Mouse (Mus musculus): ENCODE data around the gene Shisa4. TPM values are rescaled to one million over a fixed set of nuclear protein-coding genes. Genes with fewer than 3 reads are reported as not detected.

Gene Shisa4
- total and polyA plus RNA-seq, 3 experiments, result 2.2 to 10.4 (median 2.3) TPM

DNA sequence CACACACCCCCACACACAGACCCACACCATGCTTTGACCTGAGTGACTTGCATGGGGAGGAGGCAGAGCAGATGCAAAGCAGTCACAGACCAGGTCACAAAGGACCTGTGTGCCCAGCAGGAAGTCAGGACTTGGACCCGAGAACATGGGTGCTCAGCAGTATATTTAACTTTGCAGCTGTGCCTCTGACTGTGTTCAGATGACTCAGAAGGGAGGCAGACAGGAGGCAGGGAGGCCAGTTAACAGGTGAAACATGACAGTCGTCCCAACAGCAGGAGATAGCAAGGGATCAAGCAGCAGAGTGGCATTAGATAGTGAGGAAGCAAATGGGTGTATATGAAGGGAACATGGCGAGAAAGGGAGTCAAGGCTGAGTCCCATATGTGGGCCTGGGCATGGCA, 28.1 kb downstream of the Shisa4 start:
- intact Hi-C loops (cut with DNase I), result no loop called here

DNA sequence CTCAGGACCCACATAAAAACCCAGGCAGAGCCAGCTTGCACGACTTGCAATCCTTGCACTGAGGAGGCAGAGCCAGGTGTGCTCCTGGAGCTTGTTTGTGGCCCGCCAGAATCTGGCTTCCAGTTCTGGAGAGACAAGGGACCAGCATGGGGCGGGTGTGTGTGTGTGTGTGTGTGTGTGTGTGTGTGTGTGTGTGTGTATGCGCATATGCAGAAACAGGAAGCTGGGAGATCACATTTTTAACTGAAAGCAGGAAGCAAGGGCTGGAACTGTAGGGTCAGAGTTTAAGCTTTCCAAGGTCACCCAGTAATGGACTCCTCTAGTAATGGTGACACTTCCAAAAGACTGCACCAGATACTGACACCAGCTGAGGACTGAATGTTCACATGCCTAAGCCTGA, 31.0 kb downstream of the Shisa4 start:
- intact Hi-C loops (cut with DNase I), result no loop called here
- DNase-seq, result no peak
- WGBS, result 51% methylated on average over 4 of the region's 4 CpGs

More for the DNA sequence above, 28.1 kb downstream of the Shisa4 start:
- DNase-seq, result no peak
- no peak overlapping the region for H3K4me3 ChIP-seq
- WGBS, result 80% methylated on average over 3 of the region's 3 CpGs
- H3K27ac ChIP-seq, result peak overlapping the region; percentile 18; the same call in 1 of the 2 replicates
- TF ChIP-seq CTCF (IDR thresholded peaks at IDR 0.05) (no peak), EP300 (IDR thresholded peaks at IDR 0.05; ENCODE audit: insufficient read depth, low read depth, low read length) (no peak), POLR2A (IDR thresholded peaks at IDR 0.05; ENCODE audit: insufficient read depth, low read depth, low read length) (no peak)
- H3K79me2 ChIP-seq (replicated peaks; ENCODE audit: control insufficient read depth, insufficient read depth, low read length), result no peaks in the 10 kb centered on the region
- peaks cover 4% of the 10 kb centered on the region; the same call in 1 of the 2 replicates for H3K4me1 ChIP-seq (ENCODE audit: control insufficient read depth, insufficient read depth, low read length)
- H3K9ac ChIP-seq (ENCODE audit: low read depth, low read length), result no peak overlapping the region
- H3K27me3 ChIP-seq (ENCODE audit: control insufficient read depth, insufficient read depth, low read length), result no peaks in the 10 kb centered on the region
- H3K36me3 ChIP-seq (ENCODE audit: control insufficient read depth, insufficient read depth, low read length), result no peaks in the 10 kb centered on the region

DNA sequence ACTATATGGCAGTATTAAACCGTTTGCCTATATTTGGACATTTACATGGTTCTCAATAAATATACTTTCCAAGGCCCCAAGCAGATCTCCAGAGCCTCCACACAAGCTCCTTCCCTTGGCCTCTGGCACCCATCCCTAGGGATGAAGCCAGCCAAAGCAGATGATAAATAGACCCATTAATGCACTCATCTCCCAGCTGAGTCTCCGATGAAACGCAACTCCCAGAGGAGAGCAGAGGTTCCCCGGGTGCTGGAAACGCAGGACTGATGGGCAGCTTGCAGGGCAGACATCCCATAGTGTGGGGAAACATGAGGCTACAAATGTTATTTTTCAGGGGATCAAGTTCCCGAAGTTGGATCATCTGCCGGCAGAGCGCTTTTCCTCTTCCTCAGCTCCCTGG, 33.1 kb downstream of the Shisa4 start:
- Histone ChIP-seq H3K9ac (ENCODE audit: low read depth, low read length) (no peak overlapping the region), H3K27me3 (ENCODE audit: control insufficient read depth, insufficient read depth, low read length) (no peaks in the 10 kb centered on the region; the same call in 1 of the 2 replicates), H3K4me1 (ENCODE audit: control insufficient read depth, insufficient read depth, low read length) (peaks cover 2% of the 10 kb centered on the region; the same call in 1 of the 2 replicates), H3K36me3 (ENCODE audit: control insufficient read depth, insufficient read depth, low read length) (no peaks in the 10 kb centered on the region), H3K4me3 (no peak overlapping the region), H3K79me2 (replicated peaks; ENCODE audit: control insufficient read depth, insufficient read depth, low read length) (no peaks in the 10 kb centered on the region), H3K27ac (no peak overlapping the region)
- WGBS, result 71% methylated on average over 8 of the region's 8 CpGs
- no peak for TF ChIP-seq EP300 (IDR thresholded peaks at IDR 0.05; ENCODE audit: insufficient read depth, low read depth, low read length)
- no peak for DNase-seq
- intact Hi-C loops (cut with DNase I), result no loop called here

More for the DNA sequence above, 31.0 kb downstream of the Shisa4 start:
- Histone ChIP-seq H3K27ac (no peak overlapping the region), H3K4me1 (ENCODE audit: control insufficient read depth, insufficient read depth, low read length) (peaks cover 4% of the 10 kb centered on the region; the same call in 1 of the 2 replicates), H3K9ac (ENCODE audit: low read depth, low read length) (no peak overlapping the region), H3K79me2 (replicated peaks; ENCODE audit: control insufficient read depth, insufficient read depth, low read length) (no peaks in the 10 kb centered on the region), H3K36me3 (ENCODE audit: control insufficient read depth, insufficient read depth, low read length) (no peaks in the 10 kb centered on the region), H3K4me3 (no peak overlapping the region), H3K27me3 (ENCODE audit: control insufficient read depth, insufficient read depth, low read length) (no peaks in the 10 kb centered on the region)
- no peak for TF ChIP-seq EP300 (IDR thresholded peaks at IDR 0.05; ENCODE audit: insufficient read depth, low read depth, low read length)
- no peak for TF ChIP-seq CTCF (IDR thresholded peaks at IDR 0.05)
- no peak for TF ChIP-seq POLR2A (IDR thresholded peaks at IDR 0.05; ENCODE audit: insufficient read depth, low read depth, low read length)

DNA sequence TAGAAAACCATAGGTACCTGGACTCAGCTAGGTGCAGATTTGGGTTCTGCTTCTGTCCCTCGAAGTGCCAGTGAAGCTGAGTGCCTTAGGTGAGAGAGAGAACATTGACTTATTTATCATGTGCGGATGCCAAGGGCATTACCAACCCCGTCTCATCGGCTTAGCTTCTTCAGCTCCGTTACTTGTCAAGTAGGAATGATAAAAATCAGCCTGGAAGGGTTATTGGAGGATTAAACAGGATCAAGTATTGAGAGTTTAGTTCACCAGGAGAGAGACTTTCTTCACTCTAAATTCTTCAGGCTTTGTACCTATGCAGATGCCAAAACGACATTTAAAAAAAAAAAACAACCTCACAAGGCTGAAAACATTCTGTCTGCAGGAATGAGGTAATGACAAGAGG, 44.5 kb downstream of the Shisa4 start:
- intact Hi-C loops (cut with DNase I), result no loop called here
- Histone ChIP-seq H3K36me3 (ENCODE audit: control insufficient read depth, insufficient read depth, low read length) (no peaks in the 10 kb centered on the region), H3K9ac (ENCODE audit: low read depth, low read length) (no peak overlapping the region), H3K79me2 (replicated peaks; ENCODE audit: control insufficient read depth, insufficient read depth, low read length) (no peaks in the 10 kb centered on the region), H3K4me1 (ENCODE audit: control insufficient read depth, insufficient read depth, low read length) (no peaks in the 10 kb centered on the region; the same call in 1 of the 2 replicates), H3K27me3 (ENCODE audit: control insufficient read depth, insufficient read depth, low read length) (no peaks in the 10 kb centered on the region), H3K4me3 (no peak overlapping the region), H3K27ac (no peak overlapping the region)
- WGBS, result 72% methylated on average over 6 of the region's 6 CpGs
- no peak for TF ChIP-seq EP300 (IDR thresholded peaks at IDR 0.05; ENCODE audit: insufficient read depth, low read depth, low read length)
- no peak for TF ChIP-seq CTCF (IDR thresholded peaks at IDR 0.05)
- TF ChIP-seq POLR2A (IDR thresholded peaks at IDR 0.05; ENCODE audit: insufficient read depth, low read depth, low read length), result no peak
- DNase-seq, result no peak

DNA sequence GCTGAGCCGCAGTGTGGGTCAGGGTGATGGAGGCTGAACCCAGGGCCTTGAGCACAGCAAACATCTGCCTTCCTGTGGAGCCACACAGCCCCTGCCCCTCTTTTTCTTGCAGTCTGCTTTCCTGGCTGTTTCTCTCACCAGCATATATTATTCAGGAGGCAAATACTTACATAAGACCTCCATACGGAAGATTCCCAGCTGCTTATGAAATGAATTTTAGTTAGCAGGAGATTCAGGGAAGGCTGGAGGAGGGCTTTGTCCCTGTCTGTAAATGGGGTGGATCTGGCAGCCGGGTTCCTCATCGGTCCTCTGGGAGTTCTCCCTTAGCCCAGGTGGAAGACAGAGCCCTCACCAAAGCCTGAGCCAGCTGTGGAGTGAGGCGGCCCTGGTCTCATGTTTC, 46.7 kb downstream of the Shisa4 start:
- H3K36me3 ChIP-seq (ENCODE audit: control insufficient read depth, insufficient read depth, low read length), result no peaks in the 10 kb centered on the region
- intact Hi-C loops (cut with DNase I), result no loop called here
- no peak overlapping the region for H3K9ac ChIP-seq (ENCODE audit: low read depth, low read length)

DNA sequence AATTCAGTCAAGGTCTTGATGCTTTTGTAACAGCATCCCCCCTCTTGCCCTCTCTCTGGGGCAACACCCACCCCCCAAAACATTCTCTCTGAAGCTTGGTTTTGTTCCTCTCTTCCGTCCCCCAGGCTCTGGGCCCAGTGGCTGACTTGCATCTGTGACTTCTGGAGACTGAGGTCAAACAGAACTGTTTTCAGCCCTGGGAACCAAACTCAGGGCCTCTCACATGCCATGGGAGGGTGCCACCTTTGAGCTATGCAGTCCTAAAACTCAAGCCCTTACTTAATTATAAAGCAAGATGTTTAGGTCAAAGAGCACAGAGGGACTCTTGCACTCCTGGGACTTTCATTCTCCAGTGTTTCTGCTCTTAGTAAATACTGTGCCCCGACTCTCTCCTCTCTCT, 49.1 kb downstream of the Shisa4 start:
- WGBS, result 72% methylated on average over 2 of the region's 2 CpGs
- no peak overlapping the region for H3K4me3 ChIP-seq
- no peak for DNase-seq
- H3K36me3 ChIP-seq (ENCODE audit: control insufficient read depth, insufficient read depth, low read length), result no peaks in the 10 kb centered on the region
- H3K79me2 ChIP-seq (replicated peaks; ENCODE audit: control insufficient read depth, insufficient read depth, low read length), result no peaks in the 10 kb centered on the region
- TF ChIP-seq CTCF (IDR thresholded peaks at IDR 0.05), result no peak
- no peak for TF ChIP-seq EP300 (IDR thresholded peaks at IDR 0.05; ENCODE audit: insufficient read depth, low read depth, low read length)
- no peak for TF ChIP-seq POLR2A (IDR thresholded peaks at IDR 0.05; ENCODE audit: insufficient read depth, low read depth, low read length)
- H3K9ac ChIP-seq (ENCODE audit: low read depth, low read length), result no peak overlapping the region
- H3K27me3 ChIP-seq (ENCODE audit: control insufficient read depth, insufficient read depth, low read length), result no peaks in the 10 kb centered on the region
- H3K4me1 ChIP-seq (ENCODE audit: control insufficient read depth, insufficient read depth, low read length), result no peaks in the 10 kb centered on the region
- no peak overlapping the region for H3K27ac ChIP-seq
- intact Hi-C loops (cut with DNase I), result no loop called here

More for the DNA sequence above, 46.7 kb downstream of the Shisa4 start:
- DNase-seq, result no peak
- Histone ChIP-seq H3K4me1 (ENCODE audit: control insufficient read depth, insufficient read depth, low read length) (no peaks in the 10 kb centered on the region; the same call in 1 of the 2 replicates), H3K4me3 (no peak overlapping the region), H3K27ac (no peak overlapping the region), H3K27me3 (ENCODE audit: control insufficient read depth, insufficient read depth, low read length) (no peaks in the 10 kb centered on the region), H3K79me2 (replicated peaks; ENCODE audit: control insufficient read depth, insufficient read depth, low read length) (no peaks in the 10 kb centered on the region)
- TF ChIP-seq CTCF (IDR thresholded peaks at IDR 0.05) (no peak), POLR2A (IDR thresholded peaks at IDR 0.05; ENCODE audit: insufficient read depth, low read depth, low read length) (no peak), EP300 (IDR thresholded peaks at IDR 0.05; ENCODE audit: insufficient read depth, low read depth, low read length) (no peak)
- 67% methylated on average over 5 of the region's 5 CpGs for WGBS
